Mouse (Mus musculus): Measurements from ENCODE around the gene Aspscr1. TPM values are rescaled to one million over a fixed set of nuclear protein-coding genes. Genes with fewer than 3 reads are reported as not detected.
"Not testable (repeated sequence)": the region's sequence is repeated elsewhere in the genome, so short reads cannot be mapped to it uniquely, and the experiment has no call there.

Gene Aspscr1
- total RNA-seq, 1 experiment from 2014 or later = 112 TPM

GRCm38 (mm10) chr11:120641869-120642268, 30.9 kb upstream of the Aspscr1 start:
- no peak for DNase-seq

DNA sequence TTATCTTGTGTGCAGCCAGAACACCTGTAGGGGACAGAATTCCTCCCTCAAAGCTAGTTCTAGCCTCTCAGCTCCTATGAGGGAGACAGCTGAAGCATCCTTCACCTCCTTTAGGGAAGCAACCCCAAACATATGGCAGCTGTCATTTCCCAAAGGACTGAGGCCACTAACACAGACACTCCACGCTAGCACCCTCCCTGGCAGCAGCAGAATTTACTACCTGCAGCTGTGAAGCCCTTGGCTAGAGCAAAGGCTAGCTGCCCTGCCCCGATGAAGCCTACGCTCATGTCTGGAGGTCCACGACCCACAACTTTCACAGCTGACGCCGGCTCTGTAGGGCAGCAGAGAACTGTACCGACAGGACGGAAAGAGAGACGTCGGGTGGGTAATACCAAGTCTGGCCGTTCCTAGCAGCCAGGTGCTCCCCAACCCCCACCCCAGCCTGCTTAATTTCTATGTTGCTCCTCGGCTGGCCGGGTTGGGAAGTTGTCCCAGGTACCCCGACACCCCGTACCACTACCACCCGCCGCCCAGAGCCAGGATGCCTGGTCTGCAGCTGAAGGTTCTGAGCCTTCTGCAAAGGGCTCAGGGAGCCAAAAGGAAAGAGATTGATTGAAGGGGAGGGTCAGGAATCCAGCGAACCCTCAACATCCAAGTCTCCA, 29.7 kb upstream of the Aspscr1 start:
- DNase-seq = no peak

- DNase-seq = peak; percentile 92
These were observed 29.2 kb upstream of the Aspscr1 start, which contains the start of gene Pycr1 for GRCm38 (mm10) chr11:120643601-120643987. TSS of gene Pycr1 (minus strand) at chr11:120643769.

DNA sequence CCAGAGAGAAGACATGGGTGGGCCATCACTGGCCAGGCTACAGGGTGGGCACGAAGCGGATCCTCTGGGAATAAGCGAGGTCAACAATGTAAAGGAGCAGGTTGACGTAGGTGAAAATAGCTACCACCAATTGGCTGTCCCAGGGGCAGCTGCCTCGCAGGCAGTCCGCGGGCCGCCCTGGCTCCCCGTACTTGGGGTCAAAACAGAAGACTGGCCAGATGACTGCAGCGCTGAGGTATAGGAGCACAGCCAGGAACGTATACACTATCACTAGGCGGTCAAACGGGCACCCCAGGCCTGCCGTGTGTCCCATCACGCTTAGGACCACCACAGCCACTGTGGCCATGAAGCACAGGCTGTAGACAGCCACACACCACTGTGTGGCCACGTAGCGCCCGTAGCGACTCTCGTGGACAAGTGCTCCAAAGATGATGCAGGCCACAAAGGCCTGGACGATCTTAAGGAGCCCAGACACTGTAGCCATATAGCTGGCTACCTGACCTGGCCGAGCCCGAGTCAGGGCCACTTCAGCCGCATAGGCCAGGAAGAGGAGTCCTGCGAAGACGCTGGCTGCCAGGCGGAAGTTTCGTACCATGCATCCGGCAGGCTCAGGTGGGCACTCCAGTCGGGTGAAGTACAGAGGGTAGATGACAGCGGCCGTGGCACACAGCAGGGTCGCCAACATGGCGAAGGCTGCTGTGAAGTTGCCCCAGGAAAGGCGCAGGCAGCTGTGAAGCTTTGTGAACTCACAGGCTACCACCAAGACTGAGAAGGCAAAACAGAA, 25.5 kb upstream of the Aspscr1 start:
- DNase-seq = no peak

- DNase-seq = no peak
These were observed 24.7 kb upstream of the Aspscr1 start, which contains the start of gene Myadml2 for GRCm38 (mm10) chr11:120648001-120648476. TSS of gene Myadml2 (minus strand) at chr11:120648158.

- no peak for DNase-seq
These were observed 20.9 kb upstream of the Aspscr1 start for GRCm38 (mm10) chr11:120651872-120652271.

DNA sequence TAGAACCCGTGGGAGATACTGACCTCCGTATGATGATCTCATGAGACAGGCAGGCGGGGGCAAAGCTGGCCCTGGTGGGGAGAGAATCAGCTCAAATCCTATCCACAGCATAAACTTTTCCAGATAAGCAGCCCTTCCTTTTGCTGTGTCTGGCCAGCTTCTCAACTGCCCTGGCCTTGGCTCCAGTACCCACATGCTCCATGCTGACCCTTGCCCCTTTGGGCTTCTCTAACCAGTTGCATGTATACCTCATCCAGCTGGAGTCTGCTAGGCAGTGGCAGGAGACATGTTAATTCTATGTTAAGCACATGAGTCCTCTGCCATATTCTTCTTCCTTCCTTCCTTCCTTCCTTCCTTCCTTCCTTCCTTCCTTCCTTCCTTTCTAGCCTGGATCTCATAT, 18.0 kb upstream of the Aspscr1 start:
- no peak for DNase-seq

DNA sequence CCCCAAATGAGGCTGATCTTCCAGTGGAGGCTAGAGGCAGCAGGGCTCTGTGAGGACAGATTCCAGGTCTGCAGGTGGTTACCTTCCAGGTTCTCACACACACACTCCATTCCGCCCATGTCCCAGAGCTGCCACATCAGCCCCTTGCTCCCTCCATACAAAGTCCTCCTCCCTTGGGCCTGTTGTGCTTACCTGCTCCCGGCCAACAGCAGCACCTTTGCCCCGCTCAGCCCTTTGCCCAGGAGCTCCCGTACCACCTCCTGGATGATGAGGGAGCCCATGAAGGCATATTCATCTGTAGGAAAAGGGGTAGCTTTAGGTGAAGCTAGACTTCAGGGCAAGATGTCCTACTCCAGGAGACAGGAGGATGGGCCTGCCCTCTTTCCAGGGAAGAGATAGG, 15.5 kb upstream of the Aspscr1 start:
- DNase-seq = no peak

GRCm38 (mm10) chr11:120658876-120659410, 13.8 kb upstream of the Aspscr1 start:
- DNase-seq = peak; percentile 86

GRCm38 (mm10) chr11:120659509-120660300, 13.1 kb upstream of the Aspscr1 start:
- DNase-seq = peak; percentile 39

DNA sequence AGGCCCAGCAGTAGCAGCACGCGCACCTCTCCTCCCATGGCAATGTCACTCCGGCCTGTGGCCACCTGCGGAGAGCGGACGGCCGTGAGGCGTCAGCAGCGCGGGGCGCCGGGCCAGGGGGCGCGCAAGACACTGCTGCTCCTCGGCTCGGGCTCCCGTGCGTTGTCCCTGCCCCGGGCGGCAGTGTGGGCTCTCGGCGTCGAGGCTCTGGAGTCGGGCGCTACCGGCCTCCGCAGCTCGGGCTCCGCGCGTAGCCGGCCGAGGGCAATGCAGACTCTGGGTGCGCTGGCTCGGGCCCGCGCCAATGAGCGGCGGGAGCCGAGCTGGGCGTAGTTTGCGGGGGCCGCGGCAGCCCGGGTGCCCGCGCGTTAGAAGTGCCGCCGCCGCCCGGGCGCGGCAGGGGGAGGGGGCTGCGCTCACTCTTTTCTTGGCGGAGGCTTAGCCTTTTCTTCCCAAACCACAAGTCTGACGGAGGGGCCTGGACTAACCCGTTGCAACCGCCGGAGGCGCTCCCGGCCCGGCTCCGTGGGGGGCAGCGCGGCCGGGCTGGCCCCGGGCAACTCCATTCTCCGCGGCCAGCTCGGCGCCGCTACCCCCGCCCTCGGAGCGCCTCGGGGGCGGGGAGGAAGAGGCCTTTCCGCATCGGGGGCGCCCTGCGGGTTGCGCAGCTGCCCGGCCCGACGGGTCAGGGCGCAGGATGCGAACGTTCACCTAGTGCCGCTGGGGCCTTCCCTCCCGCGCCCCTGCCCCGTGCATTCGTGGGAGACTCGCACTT, 12.3 kb upstream of the Aspscr1 start:
- peak; percentile 43 for DNase-seq

DNA sequence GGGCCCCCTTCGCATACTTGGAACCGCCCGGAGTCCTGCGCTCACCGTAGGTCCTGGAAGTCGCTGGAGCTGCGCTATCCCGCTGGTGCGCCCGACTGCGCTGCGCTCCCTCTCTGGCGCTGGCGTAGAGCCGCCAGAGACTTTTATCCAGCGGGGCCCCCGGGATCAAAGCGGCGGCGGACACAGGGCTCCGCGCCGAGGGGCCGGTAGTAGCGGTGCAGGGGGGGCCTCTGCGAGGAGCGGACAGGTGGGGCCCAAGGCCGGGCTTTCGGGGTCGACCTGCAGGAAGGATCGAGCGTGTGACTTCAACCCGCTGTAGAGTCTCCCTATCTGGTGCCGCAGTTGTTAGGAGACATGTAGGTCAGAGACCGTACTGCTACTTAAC, 11.7 kb upstream of the Aspscr1 start, which contains the start of gene Notum:
Gene Notum (minus strand): TSS at position 100 of the 385 bp plus-strand sequence.
- DNase-seq = peak; percentile 15

- no peak for DNase-seq
These were observed 10.0 kb upstream of the Aspscr1 start for GRCm38 (mm10) chr11:120662759-120663158.

GRCm38 (mm10) chr11:120663714-120664113, 9.1 kb upstream of the Aspscr1 start:
- DNase-seq = no peak

- no peak for DNase-seq
These were observed 7.4 kb upstream of the Aspscr1 start for GRCm38 (mm10) chr11:120665406-120665805.

GRCm38 (mm10) chr11:120666617-120667016, 6.2 kb upstream of the Aspscr1 start:
- no peak for DNase-seq

DNA sequence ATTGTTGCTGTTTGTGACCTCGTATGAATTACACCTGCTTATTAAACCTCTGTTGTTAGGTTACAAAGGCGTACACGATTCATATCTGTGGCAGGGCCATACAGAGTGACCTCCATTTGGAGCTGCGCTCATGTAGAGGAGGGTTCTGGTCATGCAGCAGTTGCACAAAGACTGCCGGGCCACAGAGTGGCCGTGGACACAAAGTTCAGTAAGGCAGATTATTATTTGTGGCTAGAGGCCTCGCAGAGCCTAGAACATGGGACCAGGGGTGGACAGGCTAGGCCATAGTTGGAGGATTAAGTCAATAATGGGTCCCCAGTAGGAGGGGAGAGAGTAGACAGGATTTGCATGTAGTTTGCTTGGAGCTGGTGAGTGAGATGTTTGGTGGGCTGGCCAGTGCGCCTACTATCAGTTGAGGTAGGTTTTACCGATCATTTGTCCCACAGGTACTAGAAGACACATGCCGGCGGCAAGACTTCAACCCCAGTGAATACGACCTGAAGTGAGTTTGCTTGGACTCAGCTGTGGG, 885 bp downstream of the Aspscr1 start:
- DNase-seq = no peak

DNA sequence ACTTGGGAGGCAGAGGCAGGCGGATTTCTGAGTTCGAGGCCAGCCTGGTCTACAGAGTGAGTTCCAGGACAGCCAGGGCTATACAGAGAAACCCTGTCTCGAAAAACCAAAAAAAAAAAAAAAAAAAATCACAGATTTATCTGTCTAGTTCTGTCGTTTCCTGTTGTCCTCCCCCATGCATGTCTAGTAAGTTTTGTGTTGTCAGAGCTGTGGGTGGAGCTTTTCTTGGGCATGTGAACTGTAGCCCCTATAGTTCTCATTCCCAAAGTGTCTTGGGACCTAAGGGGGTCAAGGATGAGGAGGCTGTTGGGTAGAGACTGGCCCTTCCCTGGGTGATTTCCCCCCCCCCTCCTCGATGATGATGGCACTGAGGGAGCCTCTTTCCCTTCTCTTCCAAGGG, 3.1 kb downstream of the Aspscr1 start:
- DNase-seq = not testable (repeated sequence)

DNA sequence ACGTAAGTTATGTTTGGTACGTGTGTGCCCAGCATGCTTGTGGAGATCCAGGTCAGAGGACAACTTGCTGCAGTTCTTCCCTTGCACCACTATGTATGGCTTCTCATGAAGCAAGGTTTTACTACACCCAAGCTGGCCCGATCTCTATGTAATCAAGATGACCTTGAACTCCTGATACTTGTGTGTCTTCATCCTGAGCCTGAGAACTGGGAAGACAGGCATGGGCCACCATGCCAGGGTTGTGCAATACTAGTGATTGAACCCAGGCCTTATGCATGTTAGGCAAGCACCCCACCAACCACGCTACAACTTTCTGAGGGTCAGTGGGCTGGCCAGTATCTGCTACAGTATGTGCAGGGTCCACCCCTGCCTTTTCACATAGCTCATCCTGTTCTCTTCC, 4.2 kb downstream of the Aspscr1 start:
- DNase-seq = no peak

- no peak for DNase-seq
These were observed 7.1 kb downstream of the Aspscr1 start for GRCm38 (mm10) chr11:120679909-120680308.

- no peak for DNase-seq
These were observed 9.9 kb downstream of the Aspscr1 start for GRCm38 (mm10) chr11:120682683-120683082.

Measured in adrenal gland, postnatal 25 days (tissue).